Mouse (Mus musculus) layer of hippocampus, postnatal 36 days (tissue): ENCODE results near the gene Cdk4. TPM values are rescaled to one million over a fixed set of nuclear protein-coding genes. Genes with fewer than 3 reads are reported as not detected.

ENCODE experiments used
- DNase-seq, 2 experiments: peaks; one replicate each; pipeline ENCODE4 v3.0.0; 2022
- total RNA-seq, 2 experiments: library from RNA; stranded (reverse); gene quantifications; 2 replicates each; pipeline ENCODE4 v1.2.3; 2021

Gene Cdk4
- 10 to 100 TPM; 93.5 to 97.5 TPM for total RNA-seq

- peak; percentile 99 for DNase-seq
Measured at GRCm38 (mm10) chr10:127063239-127063872, at the start of gene Cdk4. Gene Cdk4 (plus strand): TSS chr10:127063534.

GRCm38 (mm10) chr10:127016488-127016887 is 46.8 kb upstream of the Cdk4 start:
- DNase-seq: no peak

GRCm38 (mm10) chr10:127017071-127017470 is 46.3 kb upstream of the Cdk4 start:
- no peak for DNase-seq

GRCm38 (mm10) chr10:127018422-127018821 is 44.9 kb upstream of the Cdk4 start:
- no peak for DNase-seq

GRCm38 (mm10) chr10:127030336-127031296 is 32.7 kb upstream of the Cdk4 start, which contains the start of gene Tsfm:
Gene Tsfm (minus strand): TSS chr10:127030840.
- DNase-seq: peak; percentile 90 to 92

DNA sequence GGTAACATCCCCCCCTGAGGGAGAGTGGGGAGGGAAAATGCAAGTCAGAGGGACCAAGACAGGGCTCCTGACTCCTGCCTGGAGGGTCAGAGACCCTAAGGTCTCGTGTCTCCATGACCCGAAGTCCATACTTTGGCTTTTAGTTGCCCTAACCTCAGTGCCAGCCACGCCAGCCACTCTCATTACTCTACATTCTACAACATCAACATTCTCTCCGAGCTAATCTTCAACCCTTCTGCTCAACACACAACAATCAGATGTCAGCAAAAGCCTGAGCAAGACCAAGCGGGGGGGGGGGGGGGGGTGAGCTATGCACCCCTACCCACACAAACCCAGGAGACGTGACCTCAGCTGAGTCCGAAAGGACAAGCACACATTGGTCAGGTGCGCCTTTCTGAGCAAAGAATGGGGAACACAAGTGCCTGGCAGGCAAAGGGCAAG is 30.0 kb upstream of the Cdk4 start:
- no peak for DNase-seq

DNA sequence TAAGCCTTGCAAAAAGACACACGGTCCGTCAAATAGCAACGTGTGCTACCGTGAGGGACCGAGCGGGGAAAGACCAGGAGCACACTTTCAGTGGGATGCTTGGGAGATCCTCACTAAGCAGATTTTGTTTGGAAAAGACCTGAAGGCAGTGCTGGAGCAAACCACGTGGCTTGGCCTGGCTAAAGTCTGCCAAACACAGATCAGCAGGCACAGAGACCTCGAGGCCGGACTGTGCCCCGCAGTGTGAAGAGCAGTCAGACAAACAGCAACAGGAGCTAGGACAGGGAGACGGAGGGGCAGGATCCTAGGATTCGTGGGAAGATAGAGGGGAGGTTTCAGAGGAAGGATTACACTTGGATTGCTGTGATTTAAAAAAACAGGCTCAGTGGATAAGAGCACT is 27.1 kb upstream of the Cdk4 start:
- DNase-seq: no peak

- no peak for DNase-seq
Measured at GRCm38 (mm10) chr10:127037641-127038040, 25.7 kb upstream of the Cdk4 start.

DNA sequence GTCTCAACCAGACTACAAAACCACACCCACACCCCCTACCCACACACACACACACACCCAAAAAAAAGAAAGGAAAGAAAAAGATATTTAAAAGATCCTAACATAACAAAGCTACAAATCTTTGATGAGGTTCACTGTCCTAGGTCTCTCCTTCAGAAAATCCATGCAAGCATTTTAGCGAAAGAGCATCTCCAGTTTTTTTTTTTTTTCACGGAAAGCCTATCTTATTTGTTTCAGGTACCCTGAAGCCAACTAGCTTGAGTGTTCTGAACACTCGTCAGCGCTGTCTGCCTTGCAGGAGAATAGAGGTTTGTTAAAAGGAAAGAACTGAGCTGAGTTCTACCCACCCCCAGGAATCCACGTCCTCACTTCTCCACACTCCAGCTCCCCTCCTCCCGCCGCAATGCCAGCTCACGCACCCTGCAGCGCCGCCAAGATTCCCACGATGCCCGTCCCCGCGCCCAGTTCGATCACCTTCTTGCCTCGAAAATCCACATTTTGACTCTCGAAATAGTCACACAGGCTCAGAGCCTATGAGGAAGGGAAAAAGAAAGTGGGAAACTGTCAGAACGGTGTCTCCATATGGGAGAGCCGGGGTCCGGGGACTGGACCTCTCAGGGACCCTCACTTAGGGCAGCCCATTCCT is 22.6 kb upstream of the Cdk4 start:
- DNase-seq: no peak

DNA sequence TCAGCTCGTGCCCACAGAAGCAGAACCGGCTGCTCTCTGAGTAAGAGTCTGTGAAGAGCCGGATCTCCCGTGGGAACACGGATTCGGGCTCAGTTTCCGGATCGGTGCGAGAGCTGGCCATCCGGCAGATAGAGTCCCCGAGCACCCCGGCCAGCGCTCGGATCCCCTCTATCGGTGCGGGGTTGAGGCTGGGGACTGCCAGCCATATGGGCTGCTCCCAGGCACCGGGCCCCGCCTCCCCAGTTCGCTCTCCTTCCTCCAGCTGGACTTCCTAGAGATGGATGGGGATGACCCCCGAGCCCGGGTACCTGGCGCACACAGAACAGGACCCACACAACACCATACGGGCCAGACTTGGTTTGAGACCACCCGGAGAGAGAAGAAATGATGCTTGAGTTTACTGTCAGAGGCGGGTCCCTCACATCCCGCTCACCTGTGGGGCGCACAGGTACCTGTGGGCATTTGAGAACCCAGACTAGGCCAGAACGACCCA is 22.0 kb upstream of the Cdk4 start, which contains the start of the genes Mettl1 and Eef1akmt3:
Gene Mettl1 (plus strand): TSS at position 141 of the 493 bp plus-strand sequence.
Gene Eef1akmt3 (minus strand): TSS at position 240 of the 493 bp plus-strand sequence.
- DNase-seq: peak in 1 of 2 experiments; percentile 50

- peak; percentile 92 for DNase-seq
Measured at GRCm38 (mm10) chr10:127041774-127042338, 21.5 kb upstream of the Cdk4 start.

- DNase-seq: no peak
Measured at GRCm38 (mm10) chr10:127042468-127043115, 20.7 kb upstream of the Cdk4 start.

- no peak for DNase-seq
Measured at GRCm38 (mm10) chr10:127043187-127043586, 20.1 kb upstream of the Cdk4 start.

DNA sequence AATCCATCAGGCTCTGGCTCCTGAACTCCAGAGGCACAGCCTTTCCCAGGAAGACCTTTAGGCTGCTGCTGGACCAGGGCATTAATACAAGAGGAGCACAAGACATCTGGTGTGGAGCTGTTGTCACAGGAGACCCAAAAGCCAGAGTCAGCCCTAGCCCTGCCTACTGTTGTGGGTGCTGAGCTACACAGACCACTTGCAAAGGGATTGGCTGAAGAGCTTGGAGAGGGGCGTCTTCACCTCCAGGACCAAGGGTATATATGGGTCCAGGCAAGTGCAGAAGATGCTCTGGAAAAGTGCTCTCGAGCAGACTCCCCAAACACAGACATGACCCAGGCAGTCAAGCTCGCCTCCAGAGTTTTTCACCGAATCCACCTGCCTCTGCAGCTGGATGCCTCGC is 15.4 kb upstream of the Cdk4 start, which contains the start of gene Cyp27b1:
Gene Cyp27b1 (plus strand): TSS at position 297 of the 400 bp plus-strand sequence.
- DNase-seq: no peak

DNA sequence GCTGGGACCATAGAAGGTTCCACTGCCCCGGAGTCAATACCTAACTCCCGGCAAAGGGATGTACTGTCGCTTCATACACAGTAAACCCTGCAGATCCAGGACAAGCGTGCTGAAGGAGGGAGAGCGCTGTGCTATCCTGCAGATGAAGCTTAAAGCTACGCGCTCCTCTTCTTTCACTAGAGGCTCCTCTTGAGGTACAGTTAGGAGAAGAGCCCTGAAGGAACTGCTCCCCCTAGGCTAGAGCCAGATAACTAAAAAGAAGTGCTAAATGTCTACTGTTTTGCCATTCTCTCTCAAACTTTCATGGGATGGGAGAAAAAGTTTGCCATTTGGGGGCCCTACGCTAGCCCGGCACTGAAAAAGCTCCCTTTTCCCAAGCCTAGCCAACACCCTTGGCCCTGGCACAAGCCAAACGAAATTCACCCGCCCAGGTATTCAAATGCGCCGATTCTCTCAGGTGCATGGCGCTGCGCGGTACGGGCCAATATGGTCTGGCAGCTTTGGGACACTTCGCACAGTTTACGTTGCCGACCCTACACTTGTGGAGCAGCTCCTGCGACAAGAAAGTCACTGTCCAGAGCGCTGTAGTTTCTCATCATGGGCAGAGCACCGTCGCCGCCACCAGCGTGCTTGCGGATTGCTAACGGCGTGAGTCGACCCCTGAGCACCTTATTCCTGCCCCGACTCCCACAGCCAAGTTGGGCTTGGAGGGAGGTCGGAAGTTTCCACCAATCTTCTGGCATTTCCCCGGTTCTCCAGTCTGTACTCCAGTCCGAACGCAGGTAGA is 14.5 kb upstream of the Cdk4 start:
- no peak for DNase-seq

DNA sequence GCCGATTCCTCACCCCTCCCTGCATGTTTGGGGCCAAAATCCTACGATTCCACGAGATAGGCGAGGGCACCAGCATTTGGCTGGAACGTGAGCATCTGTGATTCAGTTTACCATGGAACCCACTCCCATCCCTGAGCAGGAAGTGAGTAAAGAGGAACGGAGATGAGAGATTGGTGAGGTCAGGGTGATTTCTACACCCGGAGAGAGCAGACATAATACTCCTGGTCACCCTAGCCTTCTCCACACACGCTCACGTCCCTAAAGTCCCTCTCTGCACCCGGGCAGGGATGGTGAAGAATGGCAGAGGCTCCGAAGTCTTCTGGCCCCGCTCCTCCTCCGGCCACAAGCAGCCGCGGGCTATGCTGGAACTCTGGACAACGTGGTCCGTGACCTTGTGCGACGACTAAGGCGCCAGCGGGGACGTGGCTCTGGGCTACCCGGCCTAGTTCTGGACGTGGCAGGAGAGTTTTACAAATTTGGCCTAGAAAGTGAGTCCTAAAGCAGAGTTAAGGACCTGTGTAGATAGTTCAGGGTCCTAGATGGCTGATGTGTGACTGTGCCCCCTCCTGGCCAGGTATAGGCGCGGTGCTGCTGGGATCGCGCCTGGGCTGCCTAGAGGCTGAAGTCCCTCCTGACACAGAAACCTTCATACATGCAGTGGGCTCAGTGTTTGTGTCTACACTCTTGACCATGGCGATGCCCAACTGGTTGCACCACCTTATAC is 13.8 kb upstream of the Cdk4 start:
- no peak for DNase-seq

GRCm38 (mm10) chr10:127050119-127050474 is 13.2 kb upstream of the Cdk4 start:
- DNase-seq: no peak

- DNase-seq: no peak
Measured at GRCm38 (mm10) chr10:127054646-127055045, 8.7 kb upstream of the Cdk4 start.

GRCm38 (mm10) chr10:127055406-127055805 is 7.9 kb upstream of the Cdk4 start:
- DNase-seq: no peak

DNA sequence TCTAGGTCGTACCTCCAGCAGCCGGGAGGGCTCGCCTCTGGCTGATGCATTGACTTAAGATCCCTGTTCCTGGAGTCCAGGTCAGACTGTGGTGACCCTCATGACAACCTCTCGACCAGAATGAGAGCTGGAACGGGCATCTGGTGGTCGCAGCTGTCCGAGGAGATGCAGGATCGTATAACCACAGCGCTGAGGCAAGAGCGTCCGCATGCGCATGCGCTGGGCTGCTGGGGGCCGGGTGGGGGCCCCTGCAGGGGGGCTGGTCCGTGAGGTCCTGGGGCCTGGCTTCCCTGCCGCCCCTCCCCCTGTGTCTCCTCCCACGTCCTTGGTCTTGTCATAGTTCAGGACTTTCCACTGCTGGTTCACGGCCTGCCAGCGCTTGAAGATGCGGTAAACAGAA is 6.8 kb upstream of the Cdk4 start:
- DNase-seq: no peak
